Mouse (Mus musculus): ENCODE data around the gene Loxl3. TPM values are rescaled to one million over a fixed set of nuclear protein-coding genes. Genes with fewer than 3 reads are reported as not detected.

The Loxl3 gene
- polyA plus RNA-seq, 1 experiment from 2014 or later = 4.9 TPM

DNA sequence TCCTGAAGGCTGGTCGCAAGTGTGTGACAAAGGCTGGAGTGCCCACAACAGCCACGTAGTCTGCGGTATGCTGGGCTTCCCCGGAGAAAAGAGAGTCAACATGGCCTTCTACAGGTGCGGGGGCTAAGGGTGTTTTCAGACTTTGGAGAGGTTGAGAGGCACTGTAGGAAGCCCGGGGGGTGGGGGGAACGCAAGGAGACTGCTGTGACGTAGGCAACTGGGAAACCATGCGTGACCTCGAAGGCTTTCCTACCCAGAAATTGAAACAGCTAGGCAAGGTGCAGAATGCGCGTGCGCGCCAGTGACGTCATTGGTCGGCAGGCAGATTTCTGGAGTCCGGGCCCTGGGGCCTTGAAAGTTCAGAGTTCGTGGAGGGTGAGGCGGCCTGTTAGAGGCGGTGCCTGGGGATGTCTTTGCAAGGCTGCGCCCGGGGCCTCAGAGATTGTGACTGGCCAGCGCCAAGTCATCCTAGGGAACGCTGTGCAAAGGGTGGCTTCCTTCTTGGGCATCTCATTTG lies 4.6 kb downstream of the Loxl3 start:
- H3K9ac ChIP-seq = peak overlapping the region; percentile 45; the same call in 1 of the 2 replicates
- peak; percentile 91 for DNase-seq (ENCODE audit: low spot score)

DNA sequence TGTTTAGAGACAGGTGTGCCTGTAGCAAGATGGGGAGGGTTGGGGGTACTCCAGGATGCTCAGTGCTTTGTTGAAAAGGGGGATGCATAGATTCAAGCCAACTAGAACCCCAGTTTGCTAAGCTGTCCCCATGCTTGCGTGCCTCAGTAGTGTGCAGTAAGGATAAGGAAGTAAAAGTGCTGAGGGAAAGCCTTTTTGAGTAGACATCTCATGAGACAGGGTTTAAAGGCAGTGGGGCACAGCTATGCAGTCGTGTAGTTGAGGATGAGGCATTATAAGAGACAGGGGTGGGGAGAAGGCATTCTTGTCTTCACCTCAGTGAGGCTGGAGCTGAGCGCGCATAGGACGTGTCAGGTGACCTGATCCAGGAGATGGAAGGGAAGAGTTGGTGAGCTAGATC lies 6.6 kb downstream of the Loxl3 start:
- Histone ChIP-seq H3K4me2 (replicated peaks) (no peak overlapping the region), H3K4me1 (replicated peaks; ENCODE audit: control insufficient read depth, insufficient read depth, low read length) (peaks cover 7% of the 10 kb centered on the region; the same call in 1 of the 2 replicates), H3K9ac (no peak overlapping the region), H3K9me3 (ENCODE audit: control insufficient read depth, low read length) (no peaks in the 10 kb centered on the region), H3K27me3 (ENCODE audit: control insufficient read depth, insufficient read depth, low read length) (no peaks in the 10 kb centered on the region; the same call in 1 of the 2 replicates), H3K27ac (no peak overlapping the region), H3K36me3 (replicated peaks; ENCODE audit: control insufficient read depth, insufficient read depth) (no peaks in the 10 kb centered on the region), H3K4me3 (replicated peaks; ENCODE audit: low read length) (no peak overlapping the region)
- DNase-seq (ENCODE audit: low spot score) (no peak), ATAC-seq (ENCODE audit: low FRiP score) (no peak)
- 81% methylated on average over 5 of the region's 5 CpGs for WGBS

More for the DNA sequence above, 4.6 kb downstream of the Loxl3 start:
- Histone ChIP-seq H3K27ac (no peak overlapping the region), H3K36me3 (replicated peaks; ENCODE audit: control insufficient read depth, insufficient read depth) (no peaks in the 10 kb centered on the region), H3K27me3 (ENCODE audit: control insufficient read depth, insufficient read depth, low read length) (peaks cover 15% of the 10 kb centered on the region), H3K4me2 (replicated peaks) (peak overlapping the region; percentile 71), H3K4me3 (replicated peaks; ENCODE audit: low read length) (peak overlapping the region; percentile 24), H3K9me3 (ENCODE audit: control insufficient read depth, low read length) (no peaks in the 10 kb centered on the region), H3K4me1 (replicated peaks; ENCODE audit: control insufficient read depth, insufficient read depth, low read length) (peaks cover 13% of the 10 kb centered on the region; the same call in 1 of the 2 replicates)
- ATAC-seq (ENCODE audit: low FRiP score) = peak; percentile 61
- 8% methylated on average over 24 of the region's 24 CpGs for WGBS

DNA sequence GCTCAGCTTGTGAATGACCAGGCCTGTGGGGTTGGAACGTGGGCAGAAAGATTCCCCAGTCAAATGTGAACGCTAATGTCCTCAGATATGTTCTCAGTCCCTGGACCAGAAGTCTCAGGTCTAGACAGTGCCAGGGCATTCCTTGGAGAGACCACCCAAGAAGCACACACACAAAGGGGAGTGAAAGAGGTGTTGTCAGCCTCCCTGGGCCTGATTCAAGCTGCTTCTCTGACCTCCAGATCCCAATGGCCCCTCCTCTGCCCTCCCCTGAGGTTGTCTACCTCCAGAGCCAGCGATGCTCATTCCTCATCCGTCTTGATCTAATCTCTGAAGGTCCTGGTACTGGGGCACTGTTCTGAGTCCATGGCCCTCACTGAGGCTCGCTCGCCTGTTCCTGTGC lies 9.6 kb downstream of the Loxl3 start:
- DNase-seq (ENCODE audit: low spot score) (no peak), ATAC-seq (ENCODE audit: low FRiP score) (no peak)
- Histone ChIP-seq H3K4me2 (replicated peaks) (no peak overlapping the region), H3K9me3 (ENCODE audit: control insufficient read depth, low read length) (no peaks in the 10 kb centered on the region), H3K4me1 (replicated peaks; ENCODE audit: control insufficient read depth, insufficient read depth, low read length) (0 out of 2 replicates have a peak, but pooled peaks cover 2% of the 10 kb centered on the region), H3K4me3 (replicated peaks; ENCODE audit: low read length) (no peak overlapping the region), H3K27me3 (ENCODE audit: control insufficient read depth, insufficient read depth, low read length) (no peaks in the 10 kb centered on the region), H3K36me3 (replicated peaks; ENCODE audit: control insufficient read depth, insufficient read depth) (no peaks in the 10 kb centered on the region), H3K9ac (no peak overlapping the region), H3K27ac (no peak overlapping the region)
- 72% methylated on average over 6 of the region's 6 CpGs for WGBS

DNA sequence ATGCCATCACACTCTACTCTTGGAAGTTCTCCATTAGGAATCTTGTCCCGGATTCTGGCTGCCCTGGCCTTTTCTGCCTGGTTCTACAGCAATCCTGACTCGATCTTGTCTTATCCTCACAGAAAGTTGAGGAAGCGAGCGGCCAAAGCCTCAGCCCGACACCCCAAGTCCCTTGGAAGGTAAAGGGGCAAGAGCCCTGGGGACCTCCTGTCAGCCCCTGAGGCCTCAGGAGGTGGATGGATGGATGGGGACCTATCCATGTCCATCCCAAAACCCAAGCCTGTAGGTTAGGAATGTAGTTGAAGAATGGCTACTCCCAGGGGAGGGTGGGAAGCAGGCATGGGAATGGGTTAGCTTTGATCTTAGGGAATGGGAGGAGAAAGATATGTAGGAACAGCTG lies 10.0 kb downstream of the Loxl3 start:
- no peaks in the 10 kb centered on the region for H3K36me3 ChIP-seq (replicated peaks; ENCODE audit: control insufficient read depth, insufficient read depth)
- H3K27ac ChIP-seq = no peak overlapping the region
- 92% methylated on average over 5 of the region's 5 CpGs for WGBS
- DNase-seq (ENCODE audit: low spot score) (no peak), ATAC-seq (ENCODE audit: low FRiP score) (no peak)
- H3K9ac ChIP-seq = no peak overlapping the region
- H3K4me2 ChIP-seq (replicated peaks) = no peak overlapping the region
- H3K4me1 ChIP-seq (replicated peaks; ENCODE audit: control insufficient read depth, insufficient read depth, low read length) = no peaks in the 10 kb centered on the region
- H3K9me3 ChIP-seq (ENCODE audit: control insufficient read depth, low read length) = no peaks in the 10 kb centered on the region
- H3K27me3 ChIP-seq (ENCODE audit: control insufficient read depth, insufficient read depth, low read length) = no peaks in the 10 kb centered on the region
- H3K4me3 ChIP-seq (replicated peaks; ENCODE audit: low read length) = no peak overlapping the region

DNA sequence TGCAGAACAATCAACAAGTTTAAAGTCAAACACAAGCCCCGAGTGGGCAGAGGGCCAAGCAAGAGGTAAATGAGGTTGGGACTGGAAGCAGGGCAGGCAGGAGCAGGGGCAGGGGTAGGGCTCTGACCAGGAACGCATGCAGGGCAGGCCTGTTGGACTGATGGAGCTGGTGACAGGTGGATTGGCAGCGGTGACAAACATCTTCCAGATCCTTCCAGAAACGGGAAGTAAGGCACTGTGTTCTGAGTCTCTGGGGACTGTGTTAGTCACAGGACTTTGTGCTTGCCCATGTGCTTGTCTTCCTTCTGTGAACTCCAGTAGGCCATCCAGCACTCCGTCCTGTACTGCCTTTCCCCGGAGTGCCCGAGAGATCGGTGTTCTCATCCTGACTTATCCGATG lies 10.8 kb downstream of the Loxl3 start:
- no peak overlapping the region for H3K9ac ChIP-seq
- 78% methylated on average over 9 of the region's 9 CpGs for WGBS
- no peaks in the 10 kb centered on the region for H3K9me3 ChIP-seq (ENCODE audit: control insufficient read depth, low read length)
- H3K4me3 ChIP-seq (replicated peaks; ENCODE audit: low read length) = no peak overlapping the region
- ATAC-seq (ENCODE audit: low FRiP score) (no peak), DNase-seq (ENCODE audit: low spot score) (no peak)
- H3K4me2 ChIP-seq (replicated peaks) = no peak overlapping the region
- H3K36me3 ChIP-seq (replicated peaks; ENCODE audit: control insufficient read depth, insufficient read depth) = no peaks in the 10 kb centered on the region
- no peak overlapping the region for H3K27ac ChIP-seq
- no peaks in the 10 kb centered on the region for H3K27me3 ChIP-seq (ENCODE audit: control insufficient read depth, insufficient read depth, low read length)
- no peaks in the 10 kb centered on the region for H3K4me1 ChIP-seq (replicated peaks; ENCODE audit: control insufficient read depth, insufficient read depth, low read length)

DNA sequence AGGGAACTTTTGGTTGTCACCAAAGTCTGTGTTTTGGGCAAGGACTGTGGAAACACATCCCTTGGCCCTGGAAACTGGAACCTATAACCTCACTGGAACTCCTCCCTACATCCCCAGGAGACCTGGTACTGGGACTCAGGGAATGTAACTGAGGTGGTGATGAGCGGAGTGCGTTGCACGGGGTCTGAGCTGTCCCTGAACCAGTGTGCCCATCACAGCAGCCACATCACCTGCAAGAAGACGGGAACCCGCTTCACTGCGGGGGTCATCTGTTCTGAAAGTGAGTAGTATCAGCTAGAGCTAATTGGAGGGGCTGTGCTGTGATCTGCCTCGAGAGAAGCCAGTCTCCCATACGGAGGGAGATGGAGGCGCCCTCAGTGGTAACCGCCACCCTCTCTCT lies 15.4 kb downstream of the Loxl3 start:
- 79% methylated on average over 10 of the region's 10 CpGs for WGBS
- no peak overlapping the region for H3K9ac ChIP-seq
- H3K9me3 ChIP-seq (ENCODE audit: control insufficient read depth, low read length) = no peaks in the 10 kb centered on the region
- no peak overlapping the region for H3K27ac ChIP-seq
- H3K4me2 ChIP-seq (replicated peaks) = no peak overlapping the region
- H3K27me3 ChIP-seq (ENCODE audit: control insufficient read depth, insufficient read depth, low read length) = no peaks in the 10 kb centered on the region
- H3K4me3 ChIP-seq (replicated peaks; ENCODE audit: low read length) = no peak overlapping the region
- H3K4me1 ChIP-seq (replicated peaks; ENCODE audit: control insufficient read depth, insufficient read depth, low read length) = peaks cover 12% of the 10 kb centered on the region
- DNase-seq (ENCODE audit: low spot score) (no peak), ATAC-seq (ENCODE audit: low FRiP score) (no peak)
- H3K36me3 ChIP-seq (replicated peaks; ENCODE audit: control insufficient read depth, insufficient read depth) = peaks cover 16% of the 10 kb centered on the region; the same call in 1 of the 2 replicates

DNA sequence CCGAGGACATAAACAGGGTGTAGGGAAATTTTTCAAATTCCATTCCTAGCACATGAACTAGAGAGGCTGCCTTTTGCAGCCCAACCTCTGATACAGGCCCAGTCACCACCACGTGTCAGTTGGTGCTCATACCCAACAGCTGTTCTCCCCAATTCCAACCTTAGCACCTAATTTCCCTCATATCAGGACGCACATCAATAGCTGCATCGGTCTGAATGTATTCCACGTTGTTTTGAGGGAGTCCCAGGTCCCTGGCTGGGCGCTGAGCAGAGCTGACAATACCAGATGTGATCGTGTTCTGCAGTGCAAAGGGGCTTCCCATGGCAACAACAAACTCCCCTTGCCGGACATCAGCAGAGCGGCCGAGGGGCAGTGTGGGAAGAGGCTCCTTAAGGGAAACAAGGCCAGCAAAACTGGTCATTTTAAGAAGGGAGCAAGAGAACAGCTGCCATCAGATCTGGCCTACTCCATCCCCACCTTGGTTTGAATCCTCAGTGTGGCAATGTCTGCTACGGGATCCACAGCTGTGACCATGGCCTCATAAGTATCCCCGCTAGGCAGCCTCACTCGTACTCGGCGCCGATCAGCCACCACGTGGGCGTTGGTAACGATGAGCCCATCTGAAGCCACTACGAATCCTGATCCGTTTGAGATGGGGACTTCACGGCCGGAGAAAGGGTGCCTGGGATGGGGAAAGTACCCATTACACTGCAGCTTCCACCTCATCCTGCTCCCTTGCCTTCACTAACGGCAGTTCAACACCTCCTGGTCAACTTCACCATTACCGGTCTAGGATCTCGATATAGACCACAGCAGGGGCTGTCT lies 19.4 kb downstream of the Loxl3 start:
- Histone ChIP-seq H3K9ac (peak overlapping the region; percentile 93), H3K27ac (peak overlapping the region; percentile 87), H3K4me3 (replicated peaks; ENCODE audit: low read length) (peak overlapping the region; percentile 95), H3K27me3 (ENCODE audit: control insufficient read depth, insufficient read depth, low read length) (no peaks in the 10 kb centered on the region), H3K4me1 (replicated peaks; ENCODE audit: control insufficient read depth, insufficient read depth, low read length) (peaks cover 23% of the 10 kb centered on the region), H3K9me3 (ENCODE audit: control insufficient read depth, low read length) (no peaks in the 10 kb centered on the region), H3K4me2 (replicated peaks) (peak overlapping the region; percentile 85), H3K36me3 (replicated peaks; ENCODE audit: control insufficient read depth, insufficient read depth) (peaks cover 29% of the 10 kb centered on the region)
- DNase-seq (ENCODE audit: low spot score) (peak; percentile 48), ATAC-seq (ENCODE audit: low FRiP score) (peak; percentile 9; the same call in 1 of the 2 replicates)
- 2% methylated on average over 26 of the region's 26 CpGs for WGBS

DNA sequence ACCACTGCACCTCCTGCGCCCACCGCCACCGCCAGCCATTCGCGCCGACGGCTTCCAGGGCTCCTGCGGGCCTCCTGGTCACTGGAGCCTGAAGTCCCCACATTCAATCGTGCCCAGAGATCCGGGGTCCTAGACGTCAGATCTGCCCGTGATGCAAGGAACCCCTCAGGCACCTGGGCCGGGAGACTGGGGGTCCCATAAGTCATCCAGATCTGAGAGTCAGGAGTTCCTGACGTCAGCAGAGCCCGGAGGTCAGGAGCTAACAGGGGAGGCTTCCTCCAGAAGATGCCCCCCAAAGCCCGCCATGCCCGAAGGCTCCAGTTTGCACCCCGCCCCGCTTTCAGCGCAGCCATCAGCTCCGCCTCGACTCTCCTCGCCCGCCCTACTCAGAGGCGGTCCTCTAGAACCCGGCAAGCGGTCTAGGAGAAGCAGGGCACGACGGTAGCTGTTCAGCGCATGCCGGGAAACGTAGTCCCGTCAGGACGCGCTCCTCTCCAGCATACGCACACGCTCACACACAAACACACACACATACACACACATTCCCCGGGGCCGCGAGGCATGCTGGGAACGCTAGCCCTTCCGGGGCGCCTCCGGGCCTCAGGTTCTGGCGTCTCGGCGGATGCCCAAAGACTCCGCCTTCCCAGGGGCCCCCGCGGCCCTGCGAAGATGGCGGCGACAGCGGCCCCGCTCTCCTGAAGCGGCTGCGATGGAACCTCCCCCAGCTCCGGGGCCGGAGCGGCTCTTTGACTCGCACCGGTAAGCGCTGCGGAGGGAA lies 20.3 kb downstream of the Loxl3 start, which contains the start of gene Aup1:
Aup1 (plus strand) TSS at position 448 of the 778 bp plus-strand sequence.
- Histone ChIP-seq H3K4me2 (replicated peaks) (peak within 1 kb of the TSS; percentile 85), H3K27ac (peak within 1 kb of the TSS; percentile 87), H3K9me3 (ENCODE audit: control insufficient read depth, low read length) (no peaks in the 10 kb centered on the region), H3K4me3 (replicated peaks; ENCODE audit: low read length) (peak within 1 kb of the TSS; percentile 95), H3K4me1 (replicated peaks; ENCODE audit: control insufficient read depth, insufficient read depth, low read length) (peaks cover 23% of the 10 kb centered on the region), H3K27me3 (ENCODE audit: control insufficient read depth, insufficient read depth, low read length) (no peaks in the 10 kb centered on the region), H3K9ac (peak within 1 kb of the TSS; percentile 93), H3K36me3 (replicated peaks; ENCODE audit: control insufficient read depth, insufficient read depth) (peaks cover 29% of the 10 kb centered on the region)
- DNase-seq (ENCODE audit: low spot score) = peak; percentile 98
- under 1% methylated on average over 59 of the region's 64 CpGs for WGBS
- ATAC-seq (ENCODE audit: low FRiP score) = peak; percentile 96

DNA sequence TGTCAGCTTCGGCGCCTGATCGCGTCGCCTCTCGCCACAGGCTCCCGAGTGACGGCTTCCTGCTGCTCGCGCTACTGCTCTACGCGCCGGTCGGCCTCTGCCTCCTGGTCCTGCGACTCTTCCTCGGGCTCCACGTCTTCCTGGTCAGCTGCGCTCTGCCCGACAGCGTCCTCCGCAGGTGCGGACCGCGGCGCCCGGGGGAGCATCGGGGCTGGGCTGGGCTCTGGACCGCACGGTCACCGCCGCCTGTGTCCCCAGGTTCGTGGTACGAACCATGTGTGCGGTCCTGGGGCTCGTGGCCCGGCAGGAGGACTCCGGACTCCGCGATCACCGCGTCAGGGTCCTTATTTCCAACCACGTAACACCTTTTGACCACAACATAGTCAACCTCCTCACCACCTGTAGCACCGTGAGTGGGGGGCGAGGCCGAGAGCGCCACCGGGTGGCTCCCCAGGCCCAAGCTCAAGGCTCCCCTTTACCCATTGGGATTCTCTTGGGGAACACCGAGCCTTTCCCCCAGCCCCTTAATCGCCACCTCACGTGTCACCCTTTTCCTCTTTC lies 21.0 kb downstream of the Loxl3 start, which contains the start of gene Htra2:
Htra2 (minus strand) TSS at position 403 of the 561 bp plus-strand sequence.
- Histone ChIP-seq H3K4me2 (replicated peaks) (peak within 1 kb of the TSS; percentile 85), H3K36me3 (replicated peaks; ENCODE audit: control insufficient read depth, insufficient read depth) (peaks cover 28% of the 10 kb centered on the region), H3K27ac (peak within 1 kb of the TSS; percentile 87), H3K4me3 (replicated peaks; ENCODE audit: low read length) (peak within 1 kb of the TSS; percentile 95), H3K4me1 (replicated peaks; ENCODE audit: control insufficient read depth, insufficient read depth, low read length) (peaks cover 23% of the 10 kb centered on the region), H3K27me3 (ENCODE audit: control insufficient read depth, insufficient read depth, low read length) (no peaks in the 10 kb centered on the region), H3K9me3 (ENCODE audit: control insufficient read depth, low read length) (no peaks in the 10 kb centered on the region), H3K9ac (peak within 1 kb of the TSS; percentile 93)
- WGBS = under 1% methylated on average over 50 of the region's 50 CpGs
- ATAC-seq (ENCODE audit: low FRiP score) (peak; percentile 11), DNase-seq (ENCODE audit: low spot score) (no peak)

Data from hindbrain, embryonic 14.5 days (tissue).